Mouse (Mus musculus): ENCODE measurements around the gene Efemp1. TPM values are rescaled to one million over a fixed set of nuclear protein-coding genes. Genes with fewer than 3 reads are reported as not detected.

The Efemp1 gene
- polyA plus RNA-seq, 1 experiment from 2014 or later: 56.2 TPM

DNA sequence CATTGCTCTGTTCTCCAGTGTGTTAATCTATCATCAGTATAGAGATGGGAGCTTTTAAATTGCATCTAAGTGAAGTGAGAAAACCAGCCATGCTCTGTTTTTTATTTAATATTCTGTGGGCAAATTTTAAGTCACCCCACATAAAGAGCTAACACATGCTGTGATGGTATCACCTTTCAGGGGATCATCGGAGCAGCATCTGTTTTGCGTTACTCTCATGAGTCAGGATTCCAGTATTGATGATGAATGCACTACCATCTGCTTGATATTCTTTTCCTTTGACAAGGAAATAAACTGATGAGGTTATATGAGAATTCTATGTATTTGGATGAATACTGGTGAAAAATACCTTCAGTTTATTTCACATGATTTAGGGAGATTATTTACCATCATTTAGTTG is 16.1 kb downstream of the Efemp1 start:
- H3K4me3 ChIP-seq (replicated peaks): no peak overlapping the region
- no peaks in the 10 kb centered on the region for H3K36me3 ChIP-seq
- H3K27me3 ChIP-seq: no peaks in the 10 kb centered on the region
- H3K9ac ChIP-seq: no peak overlapping the region
- no peak for ATAC-seq (ENCODE audit: insufficient number of reproducible peaks, low FRiP score, low TSS enrichment, low read depth)
- 36% methylated on average over 2 of the region's 2 CpGs for WGBS
- H3K4me2 ChIP-seq (replicated peaks): no peak overlapping the region
- no peak overlapping the region for H3K27ac ChIP-seq (replicated peaks)
- no peaks in the 10 kb centered on the region for H3K4me1 ChIP-seq
- no peaks in the 10 kb centered on the region for H3K9me3 ChIP-seq (replicated peaks)

DNA sequence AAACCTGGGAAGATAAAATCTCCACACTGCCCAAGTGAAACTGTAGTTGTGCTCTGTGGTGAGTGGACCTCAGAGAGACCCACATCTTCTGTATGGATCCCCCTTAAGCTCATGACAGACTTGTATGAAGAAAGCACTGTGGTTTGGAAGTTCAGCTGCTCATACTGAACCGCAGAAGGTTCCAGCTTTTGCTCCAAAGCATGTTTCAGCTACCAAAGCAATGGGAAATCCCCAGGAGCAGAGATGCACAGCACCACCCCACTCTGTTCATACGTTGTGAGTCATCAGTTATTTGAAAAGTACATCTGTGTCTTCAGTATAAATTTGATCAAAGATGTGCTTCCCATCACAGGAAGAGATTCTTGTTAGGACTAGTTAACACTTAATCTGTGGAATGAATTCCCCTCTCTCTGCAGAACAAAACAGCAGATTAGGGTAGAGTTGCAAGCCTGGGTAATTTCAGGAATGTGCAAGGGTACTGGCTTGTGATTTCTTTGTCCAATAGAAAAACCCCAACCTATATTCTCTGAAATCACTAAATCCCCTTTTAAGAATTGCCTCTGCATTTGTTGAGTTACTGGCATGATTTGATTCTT is 28.5 kb downstream of the Efemp1 start:
- no peak for ATAC-seq (ENCODE audit: insufficient number of reproducible peaks, low FRiP score, low TSS enrichment, low read depth)
- no peaks in the 10 kb centered on the region for H3K4me1 ChIP-seq
- H3K27ac ChIP-seq (replicated peaks): no peak overlapping the region
- H3K4me2 ChIP-seq (replicated peaks): no peak overlapping the region
- no peak overlapping the region for H3K4me3 ChIP-seq (replicated peaks)
- no peaks in the 10 kb centered on the region for H3K9me3 ChIP-seq (replicated peaks)
- 28% methylated on average over 2 of the region's 2 CpGs for WGBS
- H3K9ac ChIP-seq: no peak overlapping the region
- H3K36me3 ChIP-seq: no peaks in the 10 kb centered on the region
- H3K27me3 ChIP-seq: no peaks in the 10 kb centered on the region

DNA sequence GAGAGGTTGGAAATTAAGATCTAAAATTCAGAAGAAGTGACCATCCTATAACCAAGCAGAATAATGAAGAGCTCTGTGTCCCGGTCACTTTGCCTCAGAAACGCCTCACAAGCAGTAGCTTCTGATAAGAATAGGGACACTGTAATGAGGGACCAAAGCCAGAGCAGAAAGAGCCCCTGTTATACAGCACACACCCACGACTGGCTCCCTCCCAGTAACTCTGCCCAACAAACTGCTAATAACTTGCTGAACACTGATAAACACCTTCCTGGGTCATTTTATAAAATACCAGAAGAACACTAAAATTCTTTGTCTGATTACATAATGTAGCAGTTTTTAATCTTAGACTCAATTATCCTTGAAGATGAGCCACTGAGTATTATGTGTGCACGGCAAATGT is 30.1 kb downstream of the Efemp1 start:
- Histone ChIP-seq H3K4me3 (replicated peaks) (no peak overlapping the region), H3K27ac (replicated peaks) (no peak overlapping the region), H3K27me3 (no peaks in the 10 kb centered on the region), H3K36me3 (no peaks in the 10 kb centered on the region), H3K4me2 (replicated peaks) (no peak overlapping the region), H3K4me1 (no peaks in the 10 kb centered on the region), H3K9me3 (replicated peaks) (no peaks in the 10 kb centered on the region), H3K9ac (no peak overlapping the region)
- ATAC-seq (ENCODE audit: insufficient number of reproducible peaks, low FRiP score, low TSS enrichment, low read depth): no peak
- 53% methylated on average over 4 of the region's 4 CpGs for WGBS

DNA sequence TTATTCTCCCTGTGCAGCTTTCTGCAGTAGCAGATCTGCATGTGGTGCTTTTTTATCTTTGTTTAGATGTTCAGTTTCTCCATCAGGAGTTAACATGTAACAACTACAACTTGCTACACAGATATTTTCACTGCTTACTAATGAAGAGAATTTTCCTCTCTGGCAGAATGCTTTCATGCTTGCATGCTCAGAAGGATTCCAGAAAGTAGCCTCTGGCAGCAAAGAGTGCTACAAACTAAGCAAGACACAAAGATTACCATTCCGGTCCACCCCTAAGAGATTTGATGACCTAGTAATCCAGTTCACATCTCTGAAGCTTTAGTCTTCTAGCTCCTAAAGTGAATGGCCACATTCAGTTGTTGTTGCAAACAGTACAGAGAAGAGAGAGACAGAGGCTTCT is 36.5 kb downstream of the Efemp1 start:
- ATAC-seq (ENCODE audit: insufficient number of reproducible peaks, low FRiP score, low TSS enrichment, low read depth): no peak
- Histone ChIP-seq H3K4me1 (no peaks in the 10 kb centered on the region), H3K27ac (replicated peaks) (no peak overlapping the region), H3K27me3 (no peaks in the 10 kb centered on the region), H3K4me3 (replicated peaks) (no peak overlapping the region), H3K36me3 (no peaks in the 10 kb centered on the region), H3K9me3 (replicated peaks) (no peaks in the 10 kb centered on the region), H3K9ac (no peak overlapping the region), H3K4me2 (replicated peaks) (no peak overlapping the region)
- 56% methylated on average over 1 of the region's 1 CpGs for WGBS

DNA sequence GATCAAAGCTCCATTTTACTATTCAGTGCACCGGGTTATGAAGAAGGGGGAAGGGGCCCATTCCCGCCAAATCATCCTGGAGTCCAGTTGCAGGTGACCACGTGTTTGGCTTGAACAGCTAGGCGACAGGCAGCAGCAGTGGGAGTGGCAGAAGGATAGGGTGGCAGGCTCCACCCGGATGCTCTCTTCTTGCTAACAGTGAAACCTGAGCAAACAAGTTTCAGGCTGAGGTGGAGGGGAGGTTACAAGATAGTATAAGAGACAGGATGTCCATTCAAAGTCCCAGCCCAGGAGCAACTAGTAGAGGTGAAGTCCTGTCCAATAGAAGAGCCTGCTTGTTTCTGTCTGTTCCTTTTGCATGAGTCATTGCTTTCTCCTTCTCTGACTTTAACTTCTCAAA is 38.5 kb downstream of the Efemp1 start:
- H3K4me2 ChIP-seq (replicated peaks): no peak overlapping the region
- no peaks in the 10 kb centered on the region for H3K27me3 ChIP-seq
- H3K4me3 ChIP-seq (replicated peaks): no peak overlapping the region
- WGBS: 50% methylated on average over 5 of the region's 5 CpGs
- H3K27ac ChIP-seq (replicated peaks): no peak overlapping the region
- no peaks in the 10 kb centered on the region for H3K4me1 ChIP-seq
- ATAC-seq (ENCODE audit: insufficient number of reproducible peaks, low FRiP score, low TSS enrichment, low read depth): no peak
- no peak overlapping the region for H3K9ac ChIP-seq
- H3K9me3 ChIP-seq (replicated peaks): no peaks in the 10 kb centered on the region
- H3K36me3 ChIP-seq: no peaks in the 10 kb centered on the region

DNA sequence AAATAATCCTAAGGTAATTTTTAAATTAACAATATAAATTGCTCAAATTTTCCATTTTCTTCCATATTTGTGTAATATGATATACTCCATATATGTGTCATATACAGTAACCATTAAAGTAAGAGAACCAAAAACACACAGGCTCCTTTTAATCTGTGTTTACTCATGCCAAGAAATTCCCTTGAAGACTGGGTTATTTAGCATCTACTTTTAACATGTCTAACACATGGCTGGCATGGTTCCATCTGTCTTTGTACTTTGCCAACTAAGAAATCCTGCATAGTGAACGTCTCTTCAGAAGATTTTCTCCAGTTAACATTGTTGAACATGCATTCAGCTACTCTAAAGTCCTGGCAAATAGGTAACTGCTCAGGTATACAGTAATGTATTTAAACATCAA is 46.4 kb downstream of the Efemp1 start:
- Histone ChIP-seq H3K36me3 (no peaks in the 10 kb centered on the region), H3K9ac (no peak overlapping the region), H3K27me3 (no peaks in the 10 kb centered on the region), H3K4me2 (replicated peaks) (no peak overlapping the region), H3K9me3 (replicated peaks) (no peaks in the 10 kb centered on the region), H3K27ac (replicated peaks) (no peak overlapping the region), H3K4me3 (replicated peaks) (no peak overlapping the region), H3K4me1 (no peaks in the 10 kb centered on the region)
- ATAC-seq (ENCODE audit: insufficient number of reproducible peaks, low FRiP score, low TSS enrichment, low read depth): no peak
- WGBS: 10% methylated on average over 1 of the region's 1 CpGs

DNA sequence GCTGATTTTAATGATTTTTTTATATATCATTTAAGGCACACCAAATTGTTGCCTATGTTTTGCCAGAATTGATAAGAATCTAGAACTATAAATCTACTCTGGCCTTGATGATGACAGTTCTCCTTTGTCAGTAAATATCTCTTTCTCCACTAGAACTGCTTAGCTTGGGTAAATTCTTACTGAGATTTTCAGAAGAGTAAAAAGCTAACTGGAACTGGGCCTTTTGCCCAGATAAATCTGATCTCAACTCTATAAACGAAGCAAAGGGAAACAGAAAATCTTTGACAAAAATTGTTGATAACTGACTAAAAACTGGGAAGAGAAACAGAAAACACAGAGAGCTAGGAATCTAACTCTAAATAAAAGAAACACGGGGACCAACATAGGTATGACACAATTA is 51.6 kb downstream of the Efemp1 start:
- Histone ChIP-seq H3K36me3 (no peaks in the 10 kb centered on the region), H3K4me2 (replicated peaks) (no peak overlapping the region), H3K9ac (no peak overlapping the region), H3K4me1 (no peaks in the 10 kb centered on the region), H3K4me3 (replicated peaks) (no peak overlapping the region), H3K27ac (replicated peaks) (no peak overlapping the region), H3K9me3 (replicated peaks) (no peaks in the 10 kb centered on the region), H3K27me3 (no peaks in the 10 kb centered on the region)
- 61% methylated on average over 2 of the region's 2 CpGs for WGBS
- no peak for ATAC-seq (ENCODE audit: insufficient number of reproducible peaks, low FRiP score, low TSS enrichment, low read depth)

DNA sequence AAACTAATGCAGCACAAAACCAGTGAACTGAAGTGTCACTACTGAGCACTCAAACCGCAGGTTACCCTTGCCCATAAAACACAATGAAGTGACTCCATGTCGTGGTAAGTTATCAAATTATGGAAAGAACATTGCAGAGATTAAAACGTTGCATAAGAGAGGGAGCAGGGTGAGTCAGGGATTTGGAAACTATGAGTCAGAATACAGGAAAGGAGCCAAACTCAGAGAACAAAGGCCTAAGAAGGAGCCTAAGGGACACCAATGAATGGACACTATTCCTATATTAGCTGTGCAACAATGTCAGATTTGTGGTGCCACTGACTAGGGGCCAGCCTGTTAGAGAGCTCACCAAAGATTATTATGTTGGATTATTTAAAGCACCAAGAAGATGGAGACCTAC is 53.3 kb downstream of the Efemp1 start:
- no peaks in the 10 kb centered on the region for H3K36me3 ChIP-seq
- H3K9me3 ChIP-seq (replicated peaks): no peaks in the 10 kb centered on the region
- no peaks in the 10 kb centered on the region for H3K4me1 ChIP-seq
- H3K9ac ChIP-seq: no peak overlapping the region
- H3K4me2 ChIP-seq (replicated peaks): no peak overlapping the region
- no peak for ATAC-seq (ENCODE audit: insufficient number of reproducible peaks, low FRiP score, low TSS enrichment, low read depth)
- no peak overlapping the region for H3K27ac ChIP-seq (replicated peaks)
- no peaks in the 10 kb centered on the region for H3K27me3 ChIP-seq
- 57% methylated on average over 3 of the region's 3 CpGs for WGBS
- H3K4me3 ChIP-seq (replicated peaks): no peak overlapping the region

DNA sequence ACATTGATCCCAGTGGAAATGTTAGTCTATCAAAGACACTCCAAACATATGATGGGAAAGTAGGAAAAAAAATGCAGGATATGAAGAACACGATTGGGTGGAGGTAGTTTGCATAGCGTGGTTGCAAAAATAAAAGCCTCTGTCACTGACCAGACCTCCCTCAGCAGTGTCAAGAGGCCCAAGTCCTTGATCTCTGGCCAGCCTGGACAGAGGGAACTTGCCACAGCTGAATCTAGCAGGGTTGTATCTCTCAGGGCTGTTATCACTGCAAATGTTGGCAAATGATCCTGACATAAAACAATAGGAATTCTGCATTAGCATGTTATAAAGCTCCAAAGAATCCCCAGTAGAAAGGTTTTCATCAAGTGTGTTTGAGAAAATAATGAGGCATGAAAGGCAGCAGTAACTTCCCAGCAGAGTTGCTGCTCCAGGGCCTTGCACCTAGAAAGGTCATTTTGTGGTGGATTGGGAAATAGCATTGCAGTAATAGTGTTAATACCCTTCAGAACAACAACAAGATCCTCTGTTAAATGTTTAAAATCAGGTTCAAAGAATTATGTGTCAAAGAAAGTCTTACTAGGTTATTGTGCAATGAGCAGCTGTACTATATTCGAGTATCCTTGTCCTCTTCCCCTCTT is 56.0 kb downstream of the Efemp1 start:
- no peak overlapping the region for H3K4me3 ChIP-seq (replicated peaks)
- no peaks in the 10 kb centered on the region for H3K4me1 ChIP-seq
- H3K27ac ChIP-seq (replicated peaks): no peak overlapping the region
- no peak for ATAC-seq (ENCODE audit: insufficient number of reproducible peaks, low FRiP score, low TSS enrichment, low read depth)
- no peaks in the 10 kb centered on the region for H3K9me3 ChIP-seq (replicated peaks)
- H3K36me3 ChIP-seq: no peaks in the 10 kb centered on the region
- H3K27me3 ChIP-seq: no peaks in the 10 kb centered on the region
- WGBS: 54% methylated on average over 3 of the region's 3 CpGs
- H3K4me2 ChIP-seq (replicated peaks): no peak overlapping the region
- H3K9ac ChIP-seq: no peak overlapping the region

DNA sequence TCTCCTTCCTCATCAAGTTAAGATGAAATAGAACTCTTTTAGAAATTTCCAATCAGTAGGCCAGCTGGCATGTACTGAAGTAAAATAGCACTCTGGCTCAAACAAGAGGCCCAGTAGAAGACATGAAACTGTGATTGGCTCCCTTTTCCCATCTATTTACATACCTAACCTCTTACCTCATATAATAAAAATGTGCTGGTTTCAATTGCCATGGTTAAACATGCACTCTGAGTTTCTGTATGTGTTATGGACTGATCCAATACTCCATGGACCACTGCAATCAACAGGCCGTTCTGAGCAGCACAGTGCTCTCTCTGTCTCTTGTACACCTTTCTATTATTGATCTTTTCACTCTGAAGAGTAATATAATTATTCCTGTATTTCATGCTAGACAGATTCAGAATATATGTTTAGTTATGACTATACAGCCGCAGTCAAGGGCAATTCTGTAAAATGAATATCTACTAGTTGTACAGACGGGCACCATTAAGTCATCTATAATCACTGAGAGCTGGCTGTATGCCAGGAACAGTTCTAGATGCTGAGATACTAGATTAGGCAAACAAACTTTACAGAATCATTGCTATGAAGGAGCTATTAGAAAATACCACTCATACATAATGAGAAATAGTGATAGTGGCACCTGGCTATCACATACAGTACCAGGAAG is 59.6 kb downstream of the Efemp1 start:
- H3K4me2 ChIP-seq (replicated peaks): no peak overlapping the region
- H3K36me3 ChIP-seq: no peaks in the 10 kb centered on the region
- no peak for ATAC-seq (ENCODE audit: insufficient number of reproducible peaks, low FRiP score, low TSS enrichment, low read depth)
- H3K4me3 ChIP-seq (replicated peaks): no peak overlapping the region
- H3K9ac ChIP-seq: no peak overlapping the region
- no peaks in the 10 kb centered on the region for H3K27me3 ChIP-seq
- 65% methylated on average over 3 of the region's 3 CpGs for WGBS
- H3K4me1 ChIP-seq: no peaks in the 10 kb centered on the region
- no peaks in the 10 kb centered on the region for H3K9me3 ChIP-seq (replicated peaks)
- H3K27ac ChIP-seq (replicated peaks): no peak overlapping the region

DNA sequence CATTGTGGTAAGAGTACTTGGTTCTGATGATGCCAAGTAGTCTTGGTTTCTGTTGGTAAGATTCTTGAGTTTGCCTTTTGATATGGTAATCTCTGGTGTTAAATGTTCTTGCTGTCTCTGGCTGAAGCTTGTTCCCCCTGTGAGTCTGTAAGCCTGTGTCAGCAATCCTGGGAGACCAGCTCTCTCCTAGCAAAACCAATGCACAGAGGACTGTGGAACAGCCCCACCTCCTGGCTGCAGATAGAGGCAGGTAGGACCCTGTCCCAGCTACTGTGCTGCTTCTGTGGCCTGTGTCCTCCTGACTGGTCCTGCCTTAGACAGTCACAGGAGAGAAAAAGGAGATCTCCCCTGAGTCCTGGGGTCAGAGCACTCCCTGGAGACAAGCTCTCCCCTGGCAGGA is 81.4 kb downstream of the Efemp1 start:
- no peak overlapping the region for H3K4me2 ChIP-seq (replicated peaks)
- H3K4me1 ChIP-seq: no peaks in the 10 kb centered on the region
- no peak overlapping the region for H3K4me3 ChIP-seq (replicated peaks)
- no peaks in the 10 kb centered on the region for H3K36me3 ChIP-seq
- no peak for ATAC-seq (ENCODE audit: insufficient number of reproducible peaks, low FRiP score, low TSS enrichment, low read depth)
- H3K9ac ChIP-seq: no peak overlapping the region
- H3K27me3 ChIP-seq: no peaks in the 10 kb centered on the region
- no peak overlapping the region for H3K27ac ChIP-seq (replicated peaks)
- no peaks in the 10 kb centered on the region for H3K9me3 ChIP-seq (replicated peaks)

DNA sequence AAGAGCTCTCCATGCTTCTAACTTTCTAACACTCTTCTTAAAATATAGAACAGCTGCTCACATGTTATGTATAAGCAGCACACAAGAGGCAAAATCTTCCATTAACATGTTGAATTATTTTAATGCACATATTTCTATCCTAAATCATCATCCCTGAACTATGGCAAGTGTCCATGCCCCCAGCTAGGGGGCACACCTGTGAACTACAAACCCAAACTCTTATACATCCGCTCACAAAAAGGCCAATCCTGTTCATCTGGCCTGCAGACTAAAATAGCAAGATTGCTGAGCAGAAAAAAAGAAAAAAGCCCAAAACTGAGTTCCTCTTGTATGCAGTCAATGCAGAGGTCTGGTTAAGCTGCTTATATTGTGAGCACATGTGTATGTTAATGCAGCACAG is 86.6 kb downstream of the Efemp1 start:
- Histone ChIP-seq H3K4me1 (no peaks in the 10 kb centered on the region), H3K27ac (replicated peaks) (no peak overlapping the region), H3K4me2 (replicated peaks) (no peak overlapping the region), H3K27me3 (no peaks in the 10 kb centered on the region), H3K9me3 (replicated peaks) (no peaks in the 10 kb centered on the region), H3K4me3 (replicated peaks) (no peak overlapping the region), H3K36me3 (no peaks in the 10 kb centered on the region), H3K9ac (no peak overlapping the region)
- WGBS: 55% methylated on average over 1 of the region's 1 CpGs
- peak; percentile 67; the same call in 1 of the 2 replicates for ATAC-seq (ENCODE audit: insufficient number of reproducible peaks, low FRiP score, low TSS enrichment, low read depth)
